Comparison of ENCODE assay signal across 16 mouse cellular contexts in genomic region chr6:63284419-63284818, GRCm38 (mm10). TPM values are rescaled to one million over a fixed set of nuclear protein-coding genes. Genes with fewer than 3 reads are reported as not detected.
DNase-seq lines count a peak whose midpoint lies in the region; ATAC-seq and TF ChIP-seq lines count a peak whose summit lies in the region.
"Had no signal": no experiment of that assay in that cellular context is flagged by ENCODE, and none has a peak within 500 bp of the region (broad histone marks: within the 10 kb centered on the region; RNA-seq: fewer than 3 reads in every experiment).

No protein-coding gene starts in this region.

- no peak overlapping the region for H3K9ac ChIP-seq in hindbrain, embryonic 16.5 days (ENCODE audit: low read depth, low read length)
- H3K9ac ChIP-seq: liver, embryonic 14.5 days; midbrain, embryonic 13.5 days had no signal

- no peak for DNase-seq in hindbrain, embryonic 10.5 days (ENCODE audit: low spot score)
- DNase-seq in brain, embryonic 14.5 days (ENCODE audit: low read depth), result peak; percentile 70
- peak; percentile 21 for DNase-seq in cerebellum, adult 9-11 months
- DNase-seq in left cerebral cortex, postnatal 4 days, result peak; percentile 24
- no peak for DNase-seq in embryo, embryonic 10 days (ENCODE audit: low spot score)
- DNase-seq in adrenal gland, adult 8-10 months, result no peak
- DNase-seq: gastrocnemius, postnatal 25 days; lung, postnatal 36 days had no signal

- no peak overlapping the region for H3K27ac ChIP-seq in hindbrain, embryonic 16.5 days (ENCODE audit: low read depth, low read length)
- H3K27ac ChIP-seq in hindbrain, embryonic 10.5 days, result no peak overlapping the region
- H3K27ac ChIP-seq: kidney, postnatal 0 days; limb, embryonic 10.5 days; liver, embryonic 14.5 days; midbrain, embryonic 13.5 days had no signal

- peak; percentile 69 for ATAC-seq in hindbrain, embryonic 16.5 days
- ATAC-seq: inflammation-experienced regulatory T-cells, adult 6 months; midbrain, embryonic 13.5 days; Patski had no signal

- H3K4me1 ChIP-seq in hindbrain, embryonic 16.5 days (ENCODE audit: control insufficient read depth, insufficient read depth, low read depth, low read length), result no peaks in the 10 kb centered on the region
- H3K4me1 ChIP-seq in hindbrain, embryonic 10.5 days (replicated peaks), result no peaks in the 10 kb centered on the region
- H3K4me1 ChIP-seq: limb, embryonic 10.5 days; midbrain, embryonic 13.5 days had no signal

- no peak for TF ChIP-seq CTCF in brain, embryonic 14.5 days (IDR thresholded peaks at IDR 0.05; ENCODE audit: borderline replicate concordance, extremely low read depth, insufficient read depth, insufficient read length)

- no peak overlapping the region for H3K4me2 ChIP-seq in hindbrain, embryonic 16.5 days (ENCODE audit: low read length)
- H3K4me2 ChIP-seq: midbrain, embryonic 13.5 days had no signal

- intact Hi-C loops in left cerebral cortex, postnatal 4 days (cut with DNase I), result no loop called here

- no peak overlapping the region for H3K4me3 ChIP-seq in hindbrain, embryonic 16.5 days (ENCODE audit: low read length)
- no peak overlapping the region for H3K4me3 ChIP-seq in hindbrain, embryonic 10.5 days
- H3K4me3 ChIP-seq: limb, embryonic 10.5 days; midbrain, embryonic 13.5 days had no signal

- no peaks in the 10 kb centered on the region for H3K27me3 ChIP-seq in hindbrain, embryonic 16.5 days (replicated peaks; ENCODE audit: control insufficient read depth, insufficient read depth, low read length)
- H3K27me3 ChIP-seq in hindbrain, embryonic 10.5 days (ENCODE audit: insufficient read depth, poor library complexity, severe bottlenecking), result no peaks in the 10 kb centered on the region
- H3K27me3 ChIP-seq: CH12.LX; midbrain, embryonic 13.5 days; Patski had no signal

- no peak for TF ChIP-seq POLR2A in brain, embryonic 14.5 days (IDR thresholded peaks at IDR 0.05; ENCODE audit: borderline replicate concordance, extremely low read depth, insufficient read depth, insufficient read length, poor library complexity, severe bottlenecking)

- WGBS in hindbrain, embryonic 16.5 days, result 45% methylated on average over 1 of the region's 1 CpGs
- 89% methylated on average over 1 of the region's 1 CpGs for WGBS in hindbrain, embryonic 10.5 days

- H3K36me3 ChIP-seq in hindbrain, embryonic 16.5 days (ENCODE audit: control insufficient read depth, insufficient read depth, low read length), result no peaks in the 10 kb centered on the region
- H3K36me3 ChIP-seq in hindbrain, embryonic 10.5 days, result no peaks in the 10 kb centered on the region
- H3K36me3 ChIP-seq: limb, embryonic 10.5 days; midbrain, embryonic 13.5 days had no signal

- no peaks in the 10 kb centered on the region for H3K9me3 ChIP-seq in hindbrain, embryonic 16.5 days (ENCODE audit: control insufficient read depth, low read length)
- H3K9me3 ChIP-seq in hindbrain, embryonic 10.5 days, result no peaks in the 10 kb centered on the region
- H3K9me3 ChIP-seq: limb, embryonic 10.5 days; midbrain, embryonic 13.5 days had no signal

RNA-seq across cellular contexts. Expression of gene Grid2, which starts 28.7 kb away (rescaled TPM):
- polyA plus RNA-seq in hindbrain, embryonic 16.5 days (2015; fragmentation: Nextera tagmentation; extraction: Ambion mirVana), result 15.7 and 17.9 TPM in 2 replicates
- polyA plus RNA-seq in hindbrain, embryonic 10.5 days (2016; fragmentation: Nextera tagmentation; extraction: Ambion mirVana), result 1.3 and 3.3 TPM in 2 replicates
- polyA plus RNA-seq in brain, embryonic 14.5 days (2012; rRNA removed), result 5.7 and 12.3 TPM in 2 replicates
- total RNA-seq in left cerebral cortex, postnatal 4 days (2021), result 10 to 100 TPM; 25.2 to 26.8 TPM
- 1 to 10 TPM in 1 of 4 experiments, under 1 TPM in 2, not detected in 1; 0.03 to 1.5 (median 0.22) TPM for total RNA-seq in adrenal gland, adult 8-10 months (2022)
- total RNA-seq: CH12.LX; gastrocnemius, postnatal 25 days had no signal
- polyA plus RNA-seq: liver, embryonic 14.5 days; Patski had no signal

Comparison
In these comparisons a context has a peak if more than half of its experiments do, and no peak if none do; other contexts are left out.
1. DNase-seq: peak in brain, embryonic 14.5 days (single experiment), cerebellum, adult 9-11 months (single experiment) and left cerebral cortex, postnatal 4 days (single experiment); none in hindbrain, embryonic 10.5 days (single experiment), embryo, embryonic 10 days (single experiment) and adrenal gland, adult 8-10 months (single experiment).